Mouse (Mus musculus) forebrain, embryonic 11.5 days (tissue): ENCODE measurements at regions not wholly inside any gene's neighbourhood (a gene's known extent, or its start where the extent isn't known, plus 50 kb on each side); places are given as distances from the start of the nearest gene placed in this dataset.
A peak's percentile ranks its signal among the peaks of the same experiment; 100 is the strongest.

Experiments used
- ATAC-seq: fragments of 200-750 bp; cut with Nextera tagmentation; replicated peaks from 2 replicates; pipeline ENCODE4 v1.8.0; 2017; ENCODE audit warnings: moderate TSS enrichment; ENCODE audit not compliant: low FRiP score
- DNase-seq: peaks from one replicate; pipeline ENCODE4 v3.0.0-alpha.2; 2017; ENCODE audit warnings: low spot score
- H3K27ac ChIP-seq: fragments of 300-500 bp; sonication (generic); 2 replicates; pipeline ENCODE4 v1.5.1; 2014; ENCODE audit warnings: low read depth, low read length
- H3K27me3 ChIP-seq: fragments of 300-500 bp; sonication (generic); 2 replicates; pipeline ENCODE4 v1.6.1; 2014; ENCODE audit warnings: mild to moderate bottlenecking, low read length, mixed read lengths; ENCODE audit not compliant: control insufficient read depth, insufficient read depth
- H3K36me3 ChIP-seq: fragments of 300-500 bp; sonication (generic); 2 replicates; pipeline ENCODE4 v1.6.1; 2014; ENCODE audit warnings: mild to moderate bottlenecking, low read length, moderate library complexity, mixed read lengths; ENCODE audit not compliant: control insufficient read depth, insufficient read depth
- H3K4me1 ChIP-seq: fragments of 300-500 bp; sonication (generic); replicated peaks from 2 replicates; pipeline ENCODE4 v1.6.1; 2014; ENCODE audit warnings: low read length, mixed read lengths; ENCODE audit not compliant: control insufficient read depth, insufficient read depth
- H3K4me2 ChIP-seq: fragments of 300-500 bp; sonication (generic); 2 replicates; pipeline ENCODE4 v1.6.1; 2014; ENCODE audit warnings: low read depth, mild to moderate bottlenecking, low read length, moderate library complexity, mixed read lengths; ENCODE audit not compliant: severe bottlenecking
- H3K4me3 ChIP-seq: fragments of 300-500 bp; sonication (generic); 2 replicates; pipeline ENCODE4 v1.5.1; 2014; ENCODE audit warnings: low read depth, low read length
- H3K9ac ChIP-seq: fragments of 300-500 bp; sonication (generic); 2 replicates; pipeline ENCODE4 v1.6.1; 2014; ENCODE audit warnings: low read length
- H3K9me3 ChIP-seq: fragments of 300-500 bp; sonication (generic); 2 replicates; pipeline ENCODE4 v1.6.1; 2016; ENCODE audit warnings: low read length, mixed read lengths; ENCODE audit not compliant: control insufficient read depth
- WGBS: fragments of 180-500 bp; shearing (Covaris S2); extraction: QIAGEN DNeasy Blood & Tissue Kit; methylation state at CpG from one replicate; pipeline ENCODE4 v1.1.7; 2014; 5-methylcytosine and 5-hydroxymethylcytosine counted together

- Histone ChIP-seq H3K27me3 (no peaks in the 10 kb centered on the region), H3K9ac (no peak overlapping the region), H3K4me1 (no peaks in the 10 kb centered on the region), H3K9me3 (no peaks in the 10 kb centered on the region), H3K36me3 (no peaks in the 10 kb centered on the region), H3K27ac (no peak overlapping the region), H3K4me2 (no peak overlapping the region), H3K4me3 (no peak overlapping the region)
- DNase-seq (no peak), ATAC-seq (no peak)
- WGBS: 77% methylated on average over 5 of the region's 5 CpGs
Observed at GRCm38 (mm10) chr11:55926366-55926765, 114.4 kb downstream of the Nmur2 start.

- 86% methylated on average over 3 of the region's 3 CpGs for WGBS
- H3K36me3 ChIP-seq: no peaks in the 10 kb centered on the region
- H3K27me3 ChIP-seq: no peaks in the 10 kb centered on the region
- no peaks in the 10 kb centered on the region for H3K9me3 ChIP-seq
- no peak overlapping the region for H3K27ac ChIP-seq
- H3K4me2 ChIP-seq: no peak overlapping the region
- ATAC-seq: no peak
- DNase-seq: no peak
- H3K4me1 ChIP-seq: no peaks in the 10 kb centered on the region
- no peak overlapping the region for H3K4me3 ChIP-seq
- no peak overlapping the region for H3K9ac ChIP-seq
Observed at GRCm38 (mm10) chr11:55919066-55919465, 121.7 kb downstream of the Nmur2 start.

GRCm38 (mm10) chr11:55918411-55918810 lies 122.4 kb downstream of the Nmur2 start:
- no peaks in the 10 kb centered on the region for H3K4me1 ChIP-seq
- no peaks in the 10 kb centered on the region for H3K36me3 ChIP-seq
- H3K9me3 ChIP-seq: no peaks in the 10 kb centered on the region
- DNase-seq (no peak), ATAC-seq (no peak)
- WGBS: 88% methylated on average over 5 of the region's 5 CpGs
- H3K4me3 ChIP-seq: no peak overlapping the region
- no peak overlapping the region for H3K9ac ChIP-seq
- no peak overlapping the region for H3K4me2 ChIP-seq
- no peak overlapping the region for H3K27ac ChIP-seq
- H3K27me3 ChIP-seq: no peaks in the 10 kb centered on the region

GRCm38 (mm10) chr11:55897506-55897905 lies 143.3 kb downstream of the Nmur2 start:
- H3K27me3 ChIP-seq: no peaks in the 10 kb centered on the region
- no peaks in the 10 kb centered on the region for H3K4me1 ChIP-seq
- no peak overlapping the region for H3K9ac ChIP-seq
- no peaks in the 10 kb centered on the region for H3K9me3 ChIP-seq
- H3K4me3 ChIP-seq: no peak overlapping the region
- H3K36me3 ChIP-seq: no peaks in the 10 kb centered on the region
- no peak overlapping the region for H3K27ac ChIP-seq
- no peak for ATAC-seq
- 25% methylated on average over 6 of the region's 6 CpGs for WGBS
- no peak overlapping the region for H3K4me2 ChIP-seq
- DNase-seq: peak; percentile 61

GRCm38 (mm10) chr11:55890161-55890560 lies 150.6 kb downstream of the Nmur2 start:
- WGBS: 54% methylated on average over 4 of the region's 4 CpGs
- ATAC-seq: no peak

GRCm38 (mm10) chr11:55878631-55879030 lies 162.2 kb downstream of the Nmur2 start:
- no peaks in the 10 kb centered on the region for H3K9me3 ChIP-seq
- 84% methylated on average over 2 of the region's 2 CpGs for WGBS
- H3K27me3 ChIP-seq: no peaks in the 10 kb centered on the region
- no peak overlapping the region for H3K9ac ChIP-seq
- H3K4me1 ChIP-seq: no peaks in the 10 kb centered on the region
- no peak overlapping the region for H3K27ac ChIP-seq
- H3K4me2 ChIP-seq: no peak overlapping the region
- no peak overlapping the region for H3K4me3 ChIP-seq
- ATAC-seq: no peak
- no peak for DNase-seq
- H3K36me3 ChIP-seq: no peaks in the 10 kb centered on the region

More at GRCm38 (mm10) chr11:55890161-55890560, 150.6 kb downstream of the Nmur2 start:
- no peak for DNase-seq
- H3K27me3 ChIP-seq: no peaks in the 10 kb centered on the region
- H3K9me3 ChIP-seq: no peaks in the 10 kb centered on the region
- H3K27ac ChIP-seq: no peak overlapping the region
- no peak overlapping the region for H3K4me2 ChIP-seq
- H3K4me1 ChIP-seq: no peaks in the 10 kb centered on the region
- no peak overlapping the region for H3K9ac ChIP-seq
- no peaks in the 10 kb centered on the region for H3K36me3 ChIP-seq
- H3K4me3 ChIP-seq: no peak overlapping the region

GRCm38 (mm10) chr11:55867141-55867540 lies 173.7 kb downstream of the Nmur2 start:
- Histone ChIP-seq H3K27me3 (no peaks in the 10 kb centered on the region), H3K36me3 (no peaks in the 10 kb centered on the region), H3K4me1 (no peaks in the 10 kb centered on the region), H3K9me3 (no peaks in the 10 kb centered on the region), H3K4me3 (no peak overlapping the region), H3K4me2 (no peak overlapping the region), H3K27ac (no peak overlapping the region), H3K9ac (no peak overlapping the region)
- WGBS: 78% methylated on average over 2 of the region's 2 CpGs
- ATAC-seq (no peak), DNase-seq (no peak)

- Histone ChIP-seq H3K27ac (no peak overlapping the region), H3K4me3 (no peak overlapping the region), H3K9me3 (no peaks in the 10 kb centered on the region), H3K36me3 (no peaks in the 10 kb centered on the region), H3K4me2 (no peak overlapping the region), H3K4me1 (no peaks in the 10 kb centered on the region), H3K27me3 (no peaks in the 10 kb centered on the region), H3K9ac (no peak overlapping the region)
- WGBS: 85% methylated on average over 7 of the region's 7 CpGs
- no peak for ATAC-seq
- no peak for DNase-seq
Observed at GRCm38 (mm10) chr11:55859230-55859629, 181.6 kb downstream of the Nmur2 start.

- H3K27me3 ChIP-seq: no peaks in the 10 kb centered on the region
- no peaks in the 10 kb centered on the region for H3K4me1 ChIP-seq
- H3K4me3 ChIP-seq: no peak overlapping the region
- ATAC-seq (no peak), DNase-seq (no peak)
- no peak overlapping the region for H3K4me2 ChIP-seq
- no peak overlapping the region for H3K27ac ChIP-seq
- no peaks in the 10 kb centered on the region for H3K36me3 ChIP-seq
- no peaks in the 10 kb centered on the region for H3K9me3 ChIP-seq
- 78% methylated on average over 6 of the region's 6 CpGs for WGBS
- H3K9ac ChIP-seq: no peak overlapping the region
Observed at GRCm38 (mm10) chr11:55820479-55820878, 212.5 kb upstream of the Glra1 start.
